Mouse (Mus musculus): ENCODE results near the gene Gng2. TPM values are rescaled to one million over a fixed set of nuclear protein-coding genes. Genes with fewer than 3 reads are reported as not detected.
A peak's percentile ranks its signal among the peaks of the same experiment; 100 is the strongest.

Gng2 gene
- polyA plus RNA-seq (2012; rRNA removed): 11.9 and 16.1 TPM in 2 replicates

GRCm38 (mm10) chr14:19977271-19978024, at the start of gene Gng2:
Gng2 (minus strand) TSS chr14:19977627.
- DNase-seq: no peak
- WGBS: 20% methylated on average over 15 of the region's 15 CpGs
- peak within 1 kb of the TSS; percentile 60 for H3K4me3 ChIP-seq (replicated peaks; ENCODE audit: extremely low read depth, low read depth, low read length)
- peaks cover 7% of the 10 kb centered on the region for H3K4me1 ChIP-seq (ENCODE audit: control insufficient read depth, insufficient read depth, low read length)
- no peak for TF ChIP-seq POLR2A (IDR thresholded peaks at IDR 0.05; ENCODE audit: borderline replicate concordance, extremely low read depth, low read depth, low read length)
- TF ChIP-seq CTCF (IDR thresholded peaks at IDR 0.05; ENCODE audit: insufficient read depth, low read length): no peak

- TF ChIP-seq CTCF (IDR thresholded peaks at IDR 0.05; ENCODE audit: insufficient read depth, low read length) (no peak), POLR2A (IDR thresholded peaks at IDR 0.05; ENCODE audit: borderline replicate concordance, extremely low read depth, low read depth, low read length) (no peak)
- H3K4me3 ChIP-seq (replicated peaks; ENCODE audit: extremely low read depth, low read depth, low read length): no peak overlapping the region
- peaks cover 2% of the 10 kb centered on the region; the same call in 1 of the 2 replicates for H3K4me1 ChIP-seq (ENCODE audit: control insufficient read depth, insufficient read depth, low read length)
- WGBS: 46% methylated on average over 6 of the region's 6 CpGs
- no peak for DNase-seq
Observed at GRCm38 (mm10) chr14:20024888-20025719, 47.7 kb upstream of the Gng2 start.

DNA sequence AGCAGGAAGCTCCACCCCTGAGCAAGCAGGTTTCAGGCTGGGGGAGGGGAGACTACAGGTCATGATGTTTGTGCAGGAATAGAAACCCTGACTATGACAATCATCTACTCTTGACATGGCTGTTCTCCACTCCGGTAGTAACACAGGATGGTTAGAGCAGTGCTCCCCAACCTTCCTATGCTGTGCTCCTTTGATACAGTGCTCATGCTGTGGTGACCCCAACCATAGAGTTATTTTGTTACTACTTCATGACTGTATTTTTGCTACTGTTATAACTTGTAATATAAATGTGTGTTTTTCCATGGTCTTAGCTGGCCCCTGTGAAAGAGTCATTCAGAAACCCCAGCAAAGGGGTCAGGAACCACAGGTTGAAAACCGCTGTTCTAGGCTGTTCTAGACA, 46.5 kb upstream of the Gng2 start:
- WGBS: 85% methylated on average over 2 of the region's 2 CpGs

GRCm38 (mm10) chr14:20019486-20019885, 42.1 kb upstream of the Gng2 start:
- Histone ChIP-seq H3K4me1 (ENCODE audit: control insufficient read depth, insufficient read depth, low read length) (0 out of 2 replicates have a peak, but pooled peaks cover 2% of the 10 kb centered on the region), H3K4me3 (replicated peaks; ENCODE audit: extremely low read depth, low read depth, low read length) (no peak overlapping the region)
- TF ChIP-seq CTCF (IDR thresholded peaks at IDR 0.05; ENCODE audit: insufficient read depth, low read length): no peak
- TF ChIP-seq POLR2A (IDR thresholded peaks at IDR 0.05; ENCODE audit: borderline replicate concordance, extremely low read depth, low read depth, low read length): no peak
- no peak for DNase-seq
- 62% methylated on average over 3 of the region's 3 CpGs for WGBS

More for the DNA sequence above, 46.5 kb upstream of the Gng2 start:
- peaks cover 2% of the 10 kb centered on the region; the same call in 1 of the 2 replicates for H3K4me1 ChIP-seq (ENCODE audit: control insufficient read depth, insufficient read depth, low read length)
- TF ChIP-seq POLR2A (IDR thresholded peaks at IDR 0.05; ENCODE audit: borderline replicate concordance, extremely low read depth, low read depth, low read length): no peak
- TF ChIP-seq CTCF (IDR thresholded peaks at IDR 0.05; ENCODE audit: insufficient read depth, low read length): no peak
- no peak overlapping the region for H3K4me3 ChIP-seq (replicated peaks; ENCODE audit: extremely low read depth, low read depth, low read length)
- no peak for DNase-seq

DNA sequence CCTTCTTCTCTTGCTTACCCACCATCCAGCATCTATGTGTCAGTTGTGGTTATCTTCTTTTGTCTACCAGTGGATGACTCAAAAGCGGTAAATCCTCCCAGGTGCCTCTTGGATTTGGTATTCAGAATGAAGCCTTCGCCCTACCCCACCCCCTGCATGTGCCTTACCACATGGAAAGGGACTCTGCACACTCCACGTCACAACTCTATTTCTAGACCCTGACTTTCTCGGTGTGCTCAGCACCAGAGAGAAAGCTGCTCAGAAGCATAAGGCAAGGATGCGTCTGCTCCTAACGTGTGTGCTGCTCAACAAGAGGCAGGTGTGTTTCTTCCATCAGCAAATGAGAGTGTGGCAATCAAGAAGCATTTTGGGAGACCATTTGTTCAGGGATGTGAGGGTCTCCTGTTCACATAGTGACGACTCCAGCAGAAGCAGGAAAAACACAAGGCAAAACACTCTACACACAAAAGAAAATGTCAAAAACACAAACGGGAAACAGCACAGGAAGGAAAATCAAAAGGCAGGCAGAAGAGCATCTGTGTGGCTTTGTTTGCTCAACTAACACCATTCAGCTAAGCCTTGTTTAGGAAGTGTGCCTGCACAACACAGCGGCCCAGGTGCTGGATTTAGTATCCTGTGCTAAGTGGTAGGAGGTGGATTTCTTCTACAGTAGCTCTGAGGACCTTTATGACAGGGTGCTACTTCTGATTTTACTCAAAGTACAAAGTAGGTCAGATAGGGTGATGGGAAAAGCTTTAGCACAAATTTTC, 35.3 kb upstream of the Gng2 start:
- TF ChIP-seq CTCF (IDR thresholded peaks at IDR 0.05; ENCODE audit: insufficient read depth, low read length) (no peak), POLR2A (IDR thresholded peaks at IDR 0.05; ENCODE audit: borderline replicate concordance, extremely low read depth, low read depth, low read length) (no peak)
- peaks cover 7% of the 10 kb centered on the region; the same call in 1 of the 2 replicates for H3K4me1 ChIP-seq (ENCODE audit: control insufficient read depth, insufficient read depth, low read length)
- no peak overlapping the region for H3K4me3 ChIP-seq (replicated peaks; ENCODE audit: extremely low read depth, low read depth, low read length)
- WGBS: 43% methylated on average over 9 of the region's 9 CpGs
- no peak for DNase-seq

GRCm38 (mm10) chr14:20007446-20007845, 30.0 kb upstream of the Gng2 start:
- H3K4me1 ChIP-seq (ENCODE audit: control insufficient read depth, insufficient read depth, low read length): peaks cover 7% of the 10 kb centered on the region; the same call in 1 of the 2 replicates
- WGBS: 65% methylated on average over 3 of the region's 3 CpGs
- TF ChIP-seq CTCF (IDR thresholded peaks at IDR 0.05; ENCODE audit: insufficient read depth, low read length): no peak
- no peak for TF ChIP-seq POLR2A (IDR thresholded peaks at IDR 0.05; ENCODE audit: borderline replicate concordance, extremely low read depth, low read depth, low read length)
- H3K4me3 ChIP-seq (replicated peaks; ENCODE audit: extremely low read depth, low read depth, low read length): no peak overlapping the region
- no peak for DNase-seq

DNA sequence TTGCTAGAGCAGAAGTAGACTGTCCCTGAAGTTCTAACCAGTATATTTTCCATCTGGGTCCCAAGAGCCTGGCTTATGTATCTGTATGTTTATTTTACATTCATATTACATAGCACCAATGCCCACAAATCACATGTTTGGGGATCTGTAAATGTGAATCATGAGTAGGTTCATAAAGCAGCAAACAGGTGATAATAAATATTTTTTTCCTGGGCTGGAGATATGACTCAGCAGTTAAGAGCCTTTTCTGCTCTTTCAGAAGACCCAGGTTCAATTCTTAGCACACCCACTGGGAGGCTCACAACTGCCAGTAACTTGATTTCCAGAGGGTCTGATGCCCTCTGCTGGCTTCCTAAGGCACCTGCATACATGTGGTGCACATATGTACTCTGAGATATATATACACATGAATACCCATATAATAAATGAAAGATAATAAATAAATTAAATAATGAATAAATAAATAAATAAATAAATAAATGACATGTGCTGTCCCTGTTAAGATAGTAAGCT, 27.4 kb upstream of the Gng2 start:
- Histone ChIP-seq H3K4me1 (ENCODE audit: control insufficient read depth, insufficient read depth, low read length) (no peaks in the 10 kb centered on the region), H3K4me3 (replicated peaks; ENCODE audit: extremely low read depth, low read depth, low read length) (no peak overlapping the region)
- TF ChIP-seq CTCF (IDR thresholded peaks at IDR 0.05; ENCODE audit: insufficient read depth, low read length): no peak
- no peak for TF ChIP-seq POLR2A (IDR thresholded peaks at IDR 0.05; ENCODE audit: borderline replicate concordance, extremely low read depth, low read depth, low read length)
- DNase-seq: no peak

DNA sequence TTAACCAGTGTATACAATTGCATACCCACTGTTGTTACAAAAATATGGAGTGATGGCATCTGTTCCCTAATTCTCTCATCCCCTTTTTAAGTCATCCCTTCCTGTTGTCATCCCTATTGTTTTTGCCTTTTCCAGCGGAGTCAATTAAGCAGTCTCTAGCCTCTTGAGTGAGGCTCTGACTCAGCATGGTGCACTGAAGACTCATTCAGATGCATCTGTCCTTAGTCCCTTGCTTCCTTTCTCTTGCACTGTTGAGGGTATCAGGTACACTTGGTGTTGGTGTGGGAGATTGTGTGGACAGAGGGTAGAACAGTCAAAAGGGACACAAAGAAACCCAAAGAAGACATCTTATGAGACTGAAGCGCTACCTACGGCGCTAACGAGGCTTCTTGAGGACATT, 19.4 kb upstream of the Gng2 start:
- Histone ChIP-seq H3K4me1 (ENCODE audit: control insufficient read depth, insufficient read depth, low read length) (no peaks in the 10 kb centered on the region), H3K4me3 (replicated peaks; ENCODE audit: extremely low read depth, low read depth, low read length) (no peak overlapping the region)
- 91% methylated on average over 5 of the region's 5 CpGs for WGBS
- no peak for DNase-seq
- TF ChIP-seq POLR2A (IDR thresholded peaks at IDR 0.05; ENCODE audit: borderline replicate concordance, extremely low read depth, low read depth, low read length) (no peak), CTCF (IDR thresholded peaks at IDR 0.05; ENCODE audit: insufficient read depth, low read length) (no peak)

DNA sequence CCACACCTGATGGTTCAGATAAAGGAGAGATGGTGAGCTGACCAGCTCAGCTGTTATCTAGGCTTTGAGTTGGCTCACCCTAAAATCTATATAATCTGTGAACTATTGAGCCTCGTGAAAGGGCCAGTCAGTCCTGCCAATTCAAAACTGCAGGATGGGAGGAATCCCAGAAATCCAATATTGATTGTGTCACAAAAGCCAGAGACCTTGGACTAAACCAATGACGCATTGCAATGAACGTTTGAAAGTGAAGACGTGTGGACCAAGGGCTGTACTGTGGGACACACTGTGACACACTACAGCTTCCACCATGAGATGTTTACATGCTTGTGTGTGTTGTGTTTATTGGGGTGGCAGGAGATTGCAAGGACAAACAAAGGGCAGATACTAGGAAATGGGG, 18.5 kb upstream of the Gng2 start:
- no peak overlapping the region for H3K4me3 ChIP-seq (replicated peaks; ENCODE audit: extremely low read depth, low read depth, low read length)
- WGBS: 79% methylated on average over 4 of the region's 4 CpGs
- no peak for DNase-seq
- TF ChIP-seq POLR2A (IDR thresholded peaks at IDR 0.05; ENCODE audit: borderline replicate concordance, extremely low read depth, low read depth, low read length) (no peak), CTCF (IDR thresholded peaks at IDR 0.05; ENCODE audit: insufficient read depth, low read length) (no peak)
- no peaks in the 10 kb centered on the region for H3K4me1 ChIP-seq (ENCODE audit: control insufficient read depth, insufficient read depth, low read length)
